Mouse (Mus musculus) brain, embryonic 14.5 days (tissue): ENCODE data around the gene Kif27.

Experiments used
- CTCF ChIP-seq: fragments of 200-500 bp; IDR thresholded peaks from 2 replicates; pipeline ENCODE4 v1.5.1; 2012; ENCODE audit warnings: inconsistent platforms, mild to moderate bottlenecking, moderate library complexity, borderline replicate concordance; ENCODE audit not compliant: insufficient read depth, insufficient read length; ENCODE audit errors: extremely low read depth
- POLR2A ChIP-seq: fragments of 200-500 bp; IDR thresholded peaks from 2 replicates; pipeline ENCODE4 v1.6.1; 2012; ENCODE audit warnings: mild to moderate bottlenecking, inconsistent platforms, borderline replicate concordance; ENCODE audit not compliant: poor library complexity, insufficient read depth, insufficient read length, severe bottlenecking; ENCODE audit errors: extremely low read depth

DNA sequence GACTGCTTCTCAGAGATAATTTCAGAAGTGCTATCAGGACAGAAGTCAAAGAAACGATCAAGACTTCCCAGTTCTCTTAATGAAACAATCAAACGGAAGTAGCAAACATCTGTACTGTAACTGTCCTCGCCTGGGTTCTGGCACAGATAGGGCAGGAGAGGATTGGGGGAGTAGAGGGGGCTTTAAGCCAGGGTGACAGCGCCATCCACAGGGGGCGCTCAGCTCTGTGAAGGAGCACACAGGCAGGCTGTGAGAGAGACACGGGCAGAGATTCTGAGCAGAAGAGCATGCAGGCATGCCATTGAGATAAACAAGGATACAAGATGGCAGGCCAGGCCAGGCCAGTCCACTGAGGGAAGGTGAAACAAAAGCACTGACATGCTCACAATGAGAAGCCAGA is 43.9 kb downstream of the Kif27 start:
- no peak for TF ChIP-seq CTCF
- no peak for TF ChIP-seq POLR2A
